Mouse (Mus musculus) CH12.LX (cell line): ENCODE measurements around the gene Krtap31-2.

Source experiments
- CTCF ChIP-seq, 2 experiments: IDR thresholded peaks in 1 of 2; conservative IDR thresholded peaks in 1 of 2; 2 replicates each; pipeline ENCODE4 v1.5.1; 2011 to 2012; ENCODE audit warnings: low read depth in 2 of 2, low read length in 2 of 2, improper control_type of control experiment in 1 of 2, inconsistent platforms in 1 of 2, mild to moderate bottlenecking in 1 of 2, moderate library complexity in 1 of 2
- E2F4 ChIP-seq: IDR thresholded peaks from 2 replicates; pipeline ENCODE4 v1.6.1; 2011; ENCODE audit warnings: low read depth, low read length, improper control_type of control experiment; ENCODE audit not compliant: insufficient replicate concordance
- ELF1 ChIP-seq: IDR thresholded peaks from 2 replicates; pipeline ENCODE4 v1.6.1; 2014; ENCODE audit warnings: low read depth, mild to moderate bottlenecking, inconsistent platforms, low read length, improper control_type of control experiment
- IRF4 ChIP-seq: IDR thresholded peaks from 2 replicates; pipeline ENCODE4 v1.6.1; 2014; ENCODE audit warnings: low read depth, mild to moderate bottlenecking, inconsistent platforms, low read length, improper control_type of control experiment
- MAFK ChIP-seq: IDR thresholded peaks from 2 replicates; pipeline ENCODE4 v1.6.1; 2011; ENCODE audit warnings: low read length, improper control_type of control experiment; ENCODE audit not compliant: insufficient replicate concordance
- MAX ChIP-seq: IDR thresholded peaks from 2 replicates; pipeline ENCODE4 v1.6.1; 2011; ENCODE audit warnings: low read length, improper control_type of control experiment
- MAZ ChIP-seq: IDR thresholded peaks from 2 replicates; pipeline ENCODE4 v1.6.1; 2012; ENCODE audit warnings: low read depth, mild to moderate bottlenecking, inconsistent platforms, low read length, improper control_type of control experiment, moderate library complexity
- MEF2A ChIP-seq: IDR thresholded peaks from 2 replicates; pipeline ENCODE4 v1.6.1; 2014; ENCODE audit warnings: low read depth, mild to moderate bottlenecking, inconsistent platforms, low read length, improper control_type of control experiment, borderline replicate concordance
- MXI1 ChIP-seq: IDR thresholded peaks from 2 replicates; pipeline ENCODE4 v1.6.1; 2011; ENCODE audit warnings: mild to moderate bottlenecking, low read depth, low read length, improper control_type of control experiment
- NELFE ChIP-seq: IDR thresholded peaks from 2 replicates; pipeline ENCODE4 v1.6.1; 2011; ENCODE audit warnings: low read depth, low read length, improper control_type of control experiment
- POLR2A ChIP-seq: IDR thresholded peaks from 2 replicates; pipeline ENCODE4 v1.6.1; 2011; ENCODE audit warnings: low read depth, mild to moderate bottlenecking, improper control_type of control experiment, low read length
- TCF12 ChIP-seq: IDR thresholded peaks from 2 replicates; pipeline ENCODE4 v1.6.1; 2014; ENCODE audit warnings: low read depth, mild to moderate bottlenecking, inconsistent platforms, low read length, improper control_type of control experiment
- ZC3H11A ChIP-seq: IDR thresholded peaks from 2 replicates; pipeline ENCODE4 v1.6.1; 2012; ENCODE audit warnings: low read depth, mild to moderate bottlenecking, inconsistent platforms, low read length, improper control_type of control experiment
- ZKSCAN1 ChIP-seq: IDR thresholded peaks from 2 replicates; pipeline ENCODE4 v1.6.1; 2012; ENCODE audit warnings: low read depth, inconsistent platforms, low read length, improper control_type of control experiment, borderline replicate concordance

DNA sequence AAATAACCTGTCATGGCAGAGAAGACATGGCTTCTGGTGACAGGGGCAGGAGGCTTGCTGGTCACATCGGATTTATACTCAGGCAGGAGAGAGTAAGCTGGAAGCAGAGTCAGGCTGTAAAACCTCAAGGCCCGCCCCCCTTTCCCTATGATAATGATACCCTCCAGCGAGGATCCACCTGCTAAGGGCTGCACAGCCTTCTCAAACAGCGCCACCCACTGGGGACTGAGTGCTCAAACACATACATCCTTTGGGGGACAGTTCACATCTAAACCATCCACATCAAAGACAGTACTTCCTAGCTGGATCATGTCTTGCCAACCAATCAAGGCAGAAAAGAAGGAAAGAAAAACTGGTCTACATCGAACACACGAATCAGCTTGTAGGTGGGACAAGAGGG, 28.1 kb downstream of the Krtap31-2 start:
- TF ChIP-seq ZC3H11A (no peak), MXI1 (no peak), MAZ (no peak), CTCF (conservative IDR thresholded peaks at IDR 0.05 in 1 of 2, IDR thresholded peaks at IDR 0.05 in 1 of 2; ENCODE audit: low read depth in 2 of 2, low read length in 2 of 2) (peak; percentile 17 to 58; a peak in 3 of 4 replicates), NELFE (no peak), E2F4 (no peak), POLR2A (no peak), ELF1 (no peak), MAFK (no peak), TCF12 (no peak), IRF4 (no peak), MAX (no peak), ZKSCAN1 (no peak), MEF2A (no peak)
